Mouse (Mus musculus) liver, adult 2 months (tissue): ENCODE results near the gene Myzap. TPM values are rescaled to one million over a fixed set of nuclear protein-coding genes. Genes with fewer than 3 reads are reported as not detected.
A peak's percentile ranks its signal among the peaks of the same experiment; 100 is the strongest.

Experiments
- DNase-seq: peaks from one replicate; pipeline ENCODE4 v3.0.0-alpha.2; 2011; ENCODE audit warnings: low read depth, low spot score; ENCODE audit errors: extremely low read depth
- H3K27ac ChIP-seq: fragments of 200-500 bp; replicated peaks from 2 replicates; pipeline ENCODE4 v1.5.1; 2012; ENCODE audit warnings: low read depth, mild to moderate bottlenecking, control low read depth, inconsistent platforms, low read length; ENCODE audit not compliant: insufficient read depth
- H3K27me3 ChIP-seq: fragments of 200-500 bp; 2 replicates; pipeline ENCODE4 v1.6.1; 2012; ENCODE audit warnings: mild to moderate bottlenecking, moderate library complexity, low read length, inconsistent platforms; ENCODE audit not compliant: control insufficient read depth, insufficient read depth
- H3K36me3 ChIP-seq: fragments of 200-500 bp; 2 replicates; pipeline ENCODE4 v1.6.1; 2012; ENCODE audit warnings: low read length, inconsistent platforms; ENCODE audit not compliant: control insufficient read depth, insufficient read depth
- H3K4me1 ChIP-seq: fragments of 200-500 bp; 2 replicates; pipeline ENCODE4 v1.6.1; 2011; ENCODE audit warnings: low read length; ENCODE audit not compliant: control insufficient read depth, insufficient read depth
- H3K4me3 ChIP-seq: fragments of 200-500 bp; 2 replicates; pipeline ENCODE4 v1.5.1; 2011; ENCODE audit warnings: low read depth, mild to moderate bottlenecking, control low read depth, low read length, moderate library complexity; ENCODE audit not compliant: insufficient read depth
- H3K79me2 ChIP-seq: fragments of 200-500 bp; 2 replicates; pipeline ENCODE4 v1.6.1; 2012; ENCODE audit warnings: inconsistent platforms, mild to moderate bottlenecking, low read length, moderate library complexity; ENCODE audit not compliant: control insufficient read depth, insufficient read depth
- H3K9ac ChIP-seq: fragments of 200-500 bp; 2 replicates; pipeline ENCODE4 v1.6.1; 2012; ENCODE audit warnings: low read depth, mild to moderate bottlenecking, control low read depth, inconsistent platforms, low read length
- CTCF ChIP-seq: fragments of 200-500 bp; IDR thresholded peaks from 2 replicates; pipeline ENCODE4 v1.5.1; 2011; ENCODE audit warnings: low read depth, low read length, control low read depth
- POLR2A ChIP-seq: fragments of 200-500 bp; IDR thresholded peaks from 2 replicates; pipeline ENCODE4 v1.6.1; 2011; ENCODE audit warnings: low read length, control low read depth; ENCODE audit not compliant: insufficient read depth; ENCODE audit errors: extremely low read depth
- WGBS: fragments of 180-500 bp; shearing (Covaris S2); methylation state at CpG from one replicate; pipeline ENCODE4 v1.1.7; 2018; 5-methylcytosine and 5-hydroxymethylcytosine counted together
- polyA plus RNA-seq: library from polyadenylated mRNA; depleted of rRNA; stranded (reverse); fragments of >200 nt; gene quantifications from 2 replicates; pipeline ENCODE4 v1.2.3, GENCODE M21; 2012; rRNA removed
- total RNA-seq: library from RNA; depleted of rRNA; stranded (reverse); fragments of >200 nt; gene quantifications from 2 replicates; pipeline ENCODE4 v1.2.3, GENCODE M21; 2014; rRNA removed

The Myzap gene
- total RNA-seq (1.5 TPM in 2 replicates), polyA plus RNA-seq (0.25 and 0.51 TPM in 2 replicates)

DNA sequence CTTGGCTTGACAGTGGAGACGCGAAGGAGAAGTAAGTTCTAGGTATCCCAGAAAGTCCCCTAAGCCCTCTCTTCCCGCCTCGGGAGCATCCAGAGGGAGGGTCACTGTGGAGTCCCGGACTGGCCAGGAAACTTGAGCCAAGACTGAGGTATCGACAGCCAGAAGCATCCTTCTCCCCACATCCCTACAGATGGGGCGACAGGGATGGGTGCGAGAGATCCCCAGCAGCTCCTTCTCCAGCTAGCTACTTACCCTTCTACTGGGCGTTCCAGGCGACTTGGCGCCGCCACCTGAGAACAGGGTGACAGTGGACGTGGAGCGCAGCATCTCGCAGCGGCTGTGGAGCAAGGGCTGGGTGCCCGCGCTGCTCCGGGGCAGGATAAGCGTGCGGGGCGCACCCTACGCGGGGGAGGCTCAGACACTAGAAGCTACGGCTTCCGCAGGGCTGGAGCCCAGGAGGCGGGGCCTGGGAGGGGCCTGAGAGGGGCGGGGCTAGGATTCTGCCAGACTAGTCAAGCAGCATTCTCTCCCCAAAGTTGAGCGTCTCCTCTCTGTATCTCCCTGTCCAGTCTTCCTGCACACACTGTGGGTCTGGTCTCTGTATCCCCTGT is at the start of gene Myzap:
TSS of gene Myzap (minus strand) at position 423 of the 611 bp plus-strand sequence.
- TF ChIP-seq POLR2A (no peak), CTCF (no peak)
- no peaks in the 10 kb centered on the region for H3K36me3 ChIP-seq
- H3K27ac ChIP-seq = no peak within 1 kb of the TSS
- peak within 1 kb of the TSS; percentile 43 for H3K9ac ChIP-seq
- DNase-seq = peak; percentile 30
- H3K27me3 ChIP-seq = no peaks in the 10 kb centered on the region
- WGBS = 2% methylated on average over 29 of the region's 29 CpGs
- H3K79me2 ChIP-seq = no peaks in the 10 kb centered on the region
- H3K4me1 ChIP-seq = no peaks in the 10 kb centered on the region
- H3K4me3 ChIP-seq = peak within 1 kb of the TSS; percentile 65

DNA sequence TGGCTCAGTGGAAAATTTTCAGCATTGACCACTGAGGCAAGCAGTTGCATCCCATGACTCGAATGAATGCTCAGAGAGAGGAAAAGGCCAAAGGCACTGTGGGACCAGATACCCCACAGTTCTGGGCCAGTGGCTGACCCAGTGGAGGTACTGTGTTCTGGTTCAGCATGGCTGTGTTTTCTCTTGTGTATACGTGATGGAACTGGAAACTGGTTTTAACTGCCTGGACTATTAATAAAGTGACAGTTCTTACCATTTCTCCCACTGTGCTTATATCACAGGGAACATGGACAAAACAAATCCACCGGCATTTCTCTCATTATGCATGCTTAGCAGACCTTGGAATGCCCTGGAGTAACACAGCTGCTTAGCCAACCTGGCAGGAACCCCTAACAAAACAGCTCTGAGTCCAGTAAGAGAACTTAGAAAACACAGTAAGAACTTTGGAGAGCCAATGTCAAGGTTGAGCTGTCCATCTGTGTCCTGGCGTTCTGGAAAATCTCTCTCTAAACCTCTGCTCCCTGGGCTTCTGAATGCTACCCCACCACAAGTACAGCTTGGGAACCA is 48.3 kb upstream of the Myzap start:
- H3K4me1 ChIP-seq = no peaks in the 10 kb centered on the region
- TF ChIP-seq CTCF (no peak), POLR2A (no peak)
- peaks cover 24% of the 10 kb centered on the region for H3K36me3 ChIP-seq
- H3K4me3 ChIP-seq = no peak overlapping the region
- WGBS = 91% methylated on average over 4 of the region's 4 CpGs
- H3K27me3 ChIP-seq = no peaks in the 10 kb centered on the region
- H3K9ac ChIP-seq = no peak overlapping the region
- DNase-seq = no peak
- no peaks in the 10 kb centered on the region for H3K79me2 ChIP-seq
- no peak overlapping the region for H3K27ac ChIP-seq

GRCm38 (mm10) chr9:71638198-71638597 is 46.0 kb upstream of the Myzap start:
- Histone ChIP-seq H3K27ac (no peak overlapping the region), H3K27me3 (no peaks in the 10 kb centered on the region), H3K4me3 (no peak overlapping the region), H3K4me1 (no peaks in the 10 kb centered on the region), H3K79me2 (no peaks in the 10 kb centered on the region), H3K9ac (no peak overlapping the region), H3K36me3 (peaks cover 18% of the 10 kb centered on the region)
- WGBS = 96% methylated on average over 11 of the region's 11 CpGs
- TF ChIP-seq POLR2A = no peak
- no peak for TF ChIP-seq CTCF
- no peak for DNase-seq

GRCm38 (mm10) chr9:71636854-71637253 is 44.7 kb upstream of the Myzap start:
- H3K9ac ChIP-seq = no peak overlapping the region
- TF ChIP-seq POLR2A (no peak), CTCF (no peak)
- H3K36me3 ChIP-seq = peaks cover 22% of the 10 kb centered on the region; the same call in 1 of the 2 replicates
- H3K79me2 ChIP-seq = no peaks in the 10 kb centered on the region
- whole genome bisulfite sequencing = 97% methylated on average over 1 of the region's 1 CpGs
- no peak overlapping the region for H3K4me3 ChIP-seq
- H3K27me3 ChIP-seq = no peaks in the 10 kb centered on the region
- no peak for DNase-seq
- H3K27ac ChIP-seq = no peak overlapping the region
- H3K4me1 ChIP-seq = no peaks in the 10 kb centered on the region

DNA sequence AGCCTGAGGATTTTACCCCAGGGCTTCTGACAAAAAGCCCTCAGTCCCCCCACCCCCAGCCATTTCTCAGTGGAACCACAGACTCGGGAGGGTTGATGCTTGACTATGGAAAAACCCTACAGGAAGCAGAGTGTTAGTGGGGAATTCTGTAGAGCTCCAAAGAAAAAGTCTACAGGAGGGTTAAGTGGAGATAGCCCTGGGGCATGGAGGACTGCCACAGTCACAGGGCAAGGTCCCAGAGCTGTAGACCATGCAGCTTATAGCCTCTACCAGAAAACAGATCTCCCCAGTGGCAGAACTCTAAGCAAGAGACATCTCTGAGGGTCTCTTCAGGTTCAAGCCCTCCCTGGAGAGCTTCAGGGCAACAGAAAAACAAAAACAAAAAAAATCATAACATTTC is 43.5 kb upstream of the Myzap start:
- no peaks in the 10 kb centered on the region for H3K4me1 ChIP-seq
- H3K9ac ChIP-seq = no peak overlapping the region
- H3K79me2 ChIP-seq = no peaks in the 10 kb centered on the region
- H3K27ac ChIP-seq = no peak overlapping the region
- no peak overlapping the region for H3K4me3 ChIP-seq
- peaks cover 27% of the 10 kb centered on the region for H3K36me3 ChIP-seq
- DNase-seq = no peak
- no peaks in the 10 kb centered on the region for H3K27me3 ChIP-seq
- TF ChIP-seq POLR2A = no peak
- no peak for TF ChIP-seq CTCF
- whole genome bisulfite sequencing = 71% methylated on average over 1 of the region's 1 CpGs

DNA sequence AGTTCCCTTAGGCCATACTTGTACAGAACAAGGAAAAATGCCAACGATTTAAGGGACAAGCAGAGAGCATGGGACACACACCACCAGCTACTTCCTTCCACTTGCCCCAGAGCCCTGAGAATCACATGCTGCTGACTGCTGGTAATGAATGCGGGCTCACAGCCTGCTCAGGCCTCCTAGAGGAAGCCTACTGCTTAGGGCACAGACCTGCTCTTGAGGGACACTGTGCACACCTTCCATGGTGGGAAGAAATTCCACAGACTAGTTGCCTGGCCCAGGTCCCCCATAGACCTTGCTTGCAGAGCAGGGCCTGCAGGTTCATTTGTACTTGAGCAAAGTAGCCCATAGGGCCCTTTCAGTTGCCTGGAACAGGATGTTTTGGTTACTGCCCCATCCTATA is 42.8 kb upstream of the Myzap start:
- WGBS = 95% methylated on average over 2 of the region's 2 CpGs
- H3K9ac ChIP-seq = no peak overlapping the region
- TF ChIP-seq POLR2A (no peak), CTCF (no peak)
- no peak overlapping the region for H3K4me3 ChIP-seq
- H3K27me3 ChIP-seq = no peaks in the 10 kb centered on the region
- no peaks in the 10 kb centered on the region for H3K79me2 ChIP-seq
- H3K4me1 ChIP-seq = no peaks in the 10 kb centered on the region
- peaks cover 28% of the 10 kb centered on the region for H3K36me3 ChIP-seq
- no peak overlapping the region for H3K27ac ChIP-seq
- no peak for DNase-seq
